Comparison of ENCODE assay signal across 26 mouse cellular contexts in the genomic region with DNA sequence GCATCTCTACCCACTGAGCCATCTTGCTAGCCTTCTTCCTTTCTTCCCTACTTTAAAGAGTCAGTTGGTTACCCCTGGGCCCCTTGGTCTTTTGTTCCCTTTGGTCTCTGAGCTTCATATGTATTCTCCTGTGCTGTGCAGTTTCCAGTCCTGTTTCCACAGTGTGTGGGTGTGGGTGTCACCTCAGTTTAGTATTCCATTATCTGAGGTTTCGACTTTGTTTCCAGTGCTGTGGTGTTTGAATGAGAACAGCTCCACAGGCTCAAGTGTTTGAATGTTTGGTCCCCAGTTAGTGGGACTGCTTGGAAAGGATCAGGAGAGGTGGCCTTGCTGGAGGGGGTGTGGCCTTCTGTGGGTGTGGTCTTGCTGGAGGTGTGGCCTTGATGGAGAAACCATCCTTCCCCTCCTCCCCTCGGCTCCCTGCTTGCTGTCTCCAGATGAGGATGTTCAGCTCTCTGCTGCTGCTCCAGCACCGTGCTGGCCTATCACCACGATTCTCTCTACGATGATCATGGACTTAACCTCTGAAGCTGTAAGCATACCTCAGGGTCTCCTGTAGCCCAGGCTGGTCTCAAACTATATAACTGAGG. TPM values are rescaled to one million over a fixed set of nuclear protein-coding genes. Genes with fewer than 3 reads are reported as not detected.
A peak's percentile ranks its signal among the peaks of the same experiment; 100 is the strongest.
DNase-seq lines count a peak whose midpoint lies in the region; ATAC-seq lines count a peak whose summit lies in the region.
"Had no signal": no experiment of that assay in that cellular context is flagged by ENCODE, and none has a peak within 500 bp of the region (broad histone marks: within the 10 kb centered on the region; RNA-seq: fewer than 3 reads in every experiment).

No protein-coding gene starts in this region.

- no peaks in the 10 kb centered on the region for H3K27me3 ChIP-seq in midbrain, embryonic 11.5 days (ENCODE audit: control insufficient read depth, insufficient read depth, low read length)
- no peaks in the 10 kb centered on the region for H3K27me3 ChIP-seq in midbrain, embryonic 13.5 days
- H3K27me3 ChIP-seq in liver, embryonic 15.5 days = peaks cover 12% of the 10 kb centered on the region; the same call in 1 of the 2 replicates
- H3K27me3 ChIP-seq in hindbrain, embryonic 13.5 days = no peaks in the 10 kb centered on the region
- H3K27me3 ChIP-seq: embryonic facial prominence, embryonic 12.5 days; forebrain, embryonic 15.5 days; hindbrain, embryonic 12.5 days; limb, embryonic 13.5 days; lung, embryonic 15.5 days; midbrain, embryonic 15.5 days had no signal

- no peak overlapping the region for H3K4me3 ChIP-seq in midbrain, embryonic 11.5 days (ENCODE audit: low read depth, low read length)
- H3K4me3 ChIP-seq in midbrain, embryonic 13.5 days (replicated peaks) = no peak overlapping the region
- no peak overlapping the region for H3K4me3 ChIP-seq in liver, embryonic 15.5 days (replicated peaks)
- no peak overlapping the region for H3K4me3 ChIP-seq in hindbrain, embryonic 13.5 days
- H3K4me3 ChIP-seq: embryonic facial prominence, embryonic 12.5 days; erythroblast, embryonic 14.5 days; forebrain, embryonic 15.5 days; hindbrain, embryonic 12.5 days; limb, embryonic 13.5 days; lung, embryonic 15.5 days; midbrain, embryonic 15.5 days had no signal

- no peak overlapping the region for H3K27ac ChIP-seq in midbrain, embryonic 11.5 days (ENCODE audit: low read depth, low read length)
- H3K27ac ChIP-seq in midbrain, embryonic 13.5 days = no peak overlapping the region
- no peak overlapping the region for H3K27ac ChIP-seq in liver, embryonic 15.5 days (replicated peaks)
- no peak overlapping the region for H3K27ac ChIP-seq in hindbrain, embryonic 13.5 days
- H3K27ac ChIP-seq: embryonic facial prominence, embryonic 12.5 days; forebrain, embryonic 15.5 days; hindbrain, embryonic 12.5 days; limb, embryonic 13.5 days; lung, embryonic 15.5 days; macrophage; midbrain, embryonic 15.5 days had no signal

- 83% methylated on average over 5 of the region's 5 CpGs for WGBS in midbrain, embryonic 11.5 days
- 75% methylated on average over 5 of the region's 5 CpGs for WGBS in midbrain, embryonic 13.5 days
- WGBS in liver, embryonic 15.5 days (ENCODE audit: insufficient replicate concordance) = 73% methylated on average over 5 of the region's 5 CpGs
- WGBS in hindbrain, embryonic 13.5 days = 91% methylated on average over 5 of the region's 5 CpGs

- no peaks in the 10 kb centered on the region for H3K4me1 ChIP-seq in midbrain, embryonic 11.5 days (ENCODE audit: control insufficient read depth, insufficient read depth, low read length)
- H3K4me1 ChIP-seq in midbrain, embryonic 13.5 days (replicated peaks) = no peaks in the 10 kb centered on the region
- H3K4me1 ChIP-seq in liver, embryonic 15.5 days (replicated peaks) = peaks cover 20% of the 10 kb centered on the region
- 0 out of 2 replicates have a peak, but pooled peaks cover 7% of the 10 kb centered on the region for H3K4me1 ChIP-seq in hindbrain, embryonic 13.5 days (replicated peaks)
- H3K4me1 ChIP-seq: forebrain, embryonic 15.5 days; lung, embryonic 15.5 days; midbrain, embryonic 15.5 days had no signal

- H3K9ac ChIP-seq in midbrain, embryonic 11.5 days (ENCODE audit: low read length) = no peak overlapping the region
- no peak overlapping the region for H3K9ac ChIP-seq in midbrain, embryonic 13.5 days (replicated peaks)
- H3K9ac ChIP-seq in liver, embryonic 15.5 days = no peak overlapping the region
- no peak overlapping the region for H3K9ac ChIP-seq in hindbrain, embryonic 13.5 days
- H3K9ac ChIP-seq: embryonic facial prominence, embryonic 12.5 days; forebrain, embryonic 15.5 days; hindbrain, embryonic 12.5 days; limb, embryonic 13.5 days; lung, embryonic 15.5 days; midbrain, embryonic 15.5 days had no signal

- no peaks in the 10 kb centered on the region for H3K36me3 ChIP-seq in midbrain, embryonic 11.5 days (ENCODE audit: control insufficient read depth, insufficient read depth, low read length)
- no peaks in the 10 kb centered on the region for H3K36me3 ChIP-seq in midbrain, embryonic 13.5 days
- 0 out of 2 replicates have a peak, but pooled peaks cover 3% of the 10 kb centered on the region for H3K36me3 ChIP-seq in liver, embryonic 15.5 days (replicated peaks)
- H3K36me3 ChIP-seq in hindbrain, embryonic 13.5 days = no peaks in the 10 kb centered on the region
- H3K36me3 ChIP-seq: embryonic facial prominence, embryonic 12.5 days; forebrain, embryonic 15.5 days; hindbrain, embryonic 12.5 days; limb, embryonic 13.5 days; lung, embryonic 15.5 days; midbrain, embryonic 15.5 days had no signal

- no peak for ATAC-seq in midbrain, embryonic 11.5 days (ENCODE audit: low FRiP score)
- ATAC-seq in midbrain, embryonic 13.5 days = no peak
- 0 out of 2 replicates have a peak, but pooled peaks have one; percentile 8 for ATAC-seq in liver, embryonic 15.5 days (ENCODE audit: insufficient read depth)
- no peak for ATAC-seq in hindbrain, embryonic 13.5 days (ENCODE audit: low FRiP score)
- ATAC-seq: forebrain, embryonic 15.5 days; intestine, embryonic 16.5 days; midbrain, embryonic 15.5 days had no signal

- no peak overlapping the region for H3K4me2 ChIP-seq in midbrain, embryonic 11.5 days
- no peak overlapping the region for H3K4me2 ChIP-seq in midbrain, embryonic 13.5 days (replicated peaks)
- no peak overlapping the region for H3K4me2 ChIP-seq in liver, embryonic 15.5 days
- no peak overlapping the region for H3K4me2 ChIP-seq in hindbrain, embryonic 13.5 days
- H3K4me2 ChIP-seq: embryonic facial prominence, embryonic 12.5 days; forebrain, embryonic 15.5 days; hindbrain, embryonic 12.5 days; limb, embryonic 13.5 days; lung, embryonic 15.5 days; midbrain, embryonic 15.5 days had no signal

- no peaks in the 10 kb centered on the region for H3K9me3 ChIP-seq in midbrain, embryonic 11.5 days (ENCODE audit: control insufficient read depth, low read length)
- H3K9me3 ChIP-seq in midbrain, embryonic 13.5 days = no peaks in the 10 kb centered on the region
- H3K9me3 ChIP-seq in liver, embryonic 15.5 days (replicated peaks) = no peaks in the 10 kb centered on the region
- H3K9me3 ChIP-seq in hindbrain, embryonic 13.5 days = no peaks in the 10 kb centered on the region
- H3K9me3 ChIP-seq: embryonic facial prominence, embryonic 12.5 days; forebrain, embryonic 15.5 days; hindbrain, embryonic 12.5 days; limb, embryonic 13.5 days; lung, embryonic 15.5 days; midbrain, embryonic 15.5 days had no signal

- intact Hi-C loops in left cerebral cortex, postnatal 14 days (cut with DNase I) = no loop called here

- peak; percentile 35 for DNase-seq in midbrain, embryonic 11.5 days (ENCODE audit: low spot score, missing footprints)
- DNase-seq in WW6 (ENCODE audit: low read depth, low spot score) = peak; percentile 54
- DNase-seq in left cerebral cortex, postnatal 14 days (ENCODE audit: low spot score in 2 of 2) = no peak
- DNase-seq in urinary bladder, adult 18-20 months (ENCODE audit: low spot score in 2 of 2) = no peak
- DNase-seq: adrenal gland, adult 8-10 months; cerebellum, adult 9-11 months; gastrocnemius, postnatal 25 days; heart, postnatal 14 days; kidney, postnatal 36 days; layer of hippocampus, adult 9-11 months; right cerebral cortex, postnatal 14 days; spleen, adult 18-20 months; thymus, adult 18-20 months; thymus, postnatal 4 days had no signal

RNA-seq across cellular contexts. Expression of gene Il6ra, which starts 20.4 kb away (rescaled TPM):
- 0.36 and 0.45 TPM in 2 replicates for polyA plus RNA-seq in midbrain, embryonic 11.5 days (2014; fragmentation: Nextera tagmentation; extraction: Ambion mirVana)
- 0.44 and 0.46 TPM in 2 replicates for polyA plus RNA-seq in midbrain, embryonic 13.5 days (2015; fragmentation: Nextera tagmentation; extraction: Ambion mirVana)
- polyA plus RNA-seq in liver, embryonic 15.5 days (2015; fragmentation: Nextera tagmentation; extraction: Ambion mirVana) = 5.3 and 6.3 TPM in 2 replicates
- 0.98 and 1.1 TPM in 2 replicates for polyA plus RNA-seq in hindbrain, embryonic 13.5 days (2015; fragmentation: Nextera tagmentation; extraction: Ambion mirVana)
- total RNA-seq in left cerebral cortex, postnatal 14 days (2021) = 1 to 10 TPM; 3.6 to 4.7 TPM

Comparison
In these comparisons a context has a peak if more than half of its experiments do, and no peak if none do; other contexts are left out.
1. DNase-seq: peak in midbrain, embryonic 11.5 days (single experiment) and WW6 (single experiment); none in left cerebral cortex, postnatal 14 days (0 of 2) and urinary bladder, adult 18-20 months (0 of 2).